Mouse (Mus musculus) bone marrow, adult 2 months (tissue): ENCODE data around the gene Cdh23.

Experiments
- CTCF ChIP-seq: fragments of 200-500 bp; IDR thresholded peaks from 2 replicates; pipeline ENCODE4 v1.5.1; 2011; ENCODE audit warnings: low read length, control low read depth; ENCODE audit not compliant: control insufficient read depth, insufficient read depth
- POLR2A ChIP-seq: fragments of 200-500 bp; IDR thresholded peaks from 2 replicates; pipeline ENCODE4 v1.6.1; 2011; ENCODE audit warnings: low read depth, mild to moderate bottlenecking, control low read depth, low read length, borderline replicate concordance; ENCODE audit not compliant: control insufficient read depth

GRCm38 (mm10) chr10:60367904-60368303 lies 328.4 kb downstream of the Cdh23 start:
- TF ChIP-seq POLR2A (no peak), CTCF (no peak)
